Mouse (Mus musculus): ENCODE measurements at regions not wholly inside any gene's neighbourhood (a gene's known extent, or its start where the extent isn't known, plus 50 kb on each side); places are given as distances from the start of the nearest gene placed in this dataset.

DNA sequence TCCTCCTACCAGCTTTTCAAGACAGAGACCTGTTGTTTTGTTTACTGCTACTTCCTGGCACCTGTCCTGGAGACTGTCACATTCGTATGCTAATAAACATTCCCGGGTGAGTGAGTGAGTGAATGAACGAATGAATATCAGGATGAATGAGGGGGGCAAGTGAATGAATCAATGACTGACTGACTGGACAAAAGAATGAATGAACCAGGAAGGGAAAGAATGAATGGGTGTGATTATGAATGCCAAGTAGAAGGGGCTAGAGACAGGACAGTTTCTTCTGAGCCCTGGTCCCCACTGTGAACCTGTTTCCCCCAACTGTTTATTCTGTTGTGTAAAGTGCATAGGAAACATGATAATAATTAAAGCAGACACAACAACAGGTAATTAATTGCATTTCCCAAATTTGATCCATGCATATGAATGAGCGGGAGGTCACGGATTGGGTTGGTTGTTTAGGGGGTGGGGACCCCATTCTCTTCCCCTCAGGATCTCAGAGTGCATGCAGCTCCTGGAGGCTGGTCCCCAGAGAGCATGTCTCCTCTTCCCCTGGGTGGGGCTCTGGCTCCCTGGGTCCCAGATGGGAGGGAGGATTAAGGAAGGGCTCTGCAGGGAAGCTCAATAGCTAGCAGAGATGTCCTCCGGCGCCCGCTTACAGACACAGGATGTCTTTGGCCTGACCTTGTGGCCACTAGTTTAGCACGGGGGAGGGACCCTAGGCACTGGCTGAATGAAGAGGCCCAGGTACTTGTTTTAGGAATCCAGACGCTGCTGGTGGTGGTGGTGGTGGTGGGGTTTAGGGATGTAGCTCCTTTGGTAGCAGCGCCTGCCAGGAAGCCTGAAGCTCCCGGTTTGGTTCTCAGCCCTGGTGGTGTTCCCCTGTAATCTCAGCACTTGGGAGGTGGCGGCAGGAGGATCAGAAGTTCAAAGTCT is 65.4 kb upstream of the Casz1 start:
- TF ChIP-seq CTCF (IDR thresholded peaks at IDR 0.05; ENCODE audit: low read depth) (no peak), EP300 (IDR thresholded peaks at IDR 0.05; ENCODE audit: low read depth) (no peak)
- no peak for DNase-seq
- peaks cover 10% of the 10 kb centered on the region for H3K27me3 ChIP-seq (ENCODE audit: insufficient read depth, low read length)
- ATAC-seq: no peak
- H3K9me3 ChIP-seq (ENCODE audit: low read length): no peaks in the 10 kb centered on the region
- H3K4me2 ChIP-seq (ENCODE audit: low read depth, low read length): no peak overlapping the region
- H3K9ac ChIP-seq (replicated peaks): no peak overlapping the region
- H3K4me1 ChIP-seq (ENCODE audit: insufficient read depth): no peaks in the 10 kb centered on the region
- WGBS (ENCODE audit: insufficient replicate concordance): 40% methylated on average over 13 of the region's 13 CpGs
- no peak overlapping the region for H3K27ac ChIP-seq (ENCODE audit: low read depth)
- H3K4me3 ChIP-seq (ENCODE audit: low read depth, low read length): no peak overlapping the region
- H3K36me3 ChIP-seq (replicated peaks; ENCODE audit: insufficient read depth, low read length): no peaks in the 10 kb centered on the region

GRCm38 (mm10) chr4:148742549-148743413 is 61.4 kb upstream of the Casz1 start:
- no peak overlapping the region for H3K9ac ChIP-seq (replicated peaks)
- 7% methylated on average over 57 of the region's 65 CpGs for WGBS (ENCODE audit: insufficient replicate concordance)
- no peaks in the 10 kb centered on the region for H3K36me3 ChIP-seq (replicated peaks; ENCODE audit: insufficient read depth, low read length)
- peak overlapping the region; percentile 46 for H3K4me3 ChIP-seq (ENCODE audit: low read depth, low read length)
- H3K9me3 ChIP-seq (ENCODE audit: low read length): no peaks in the 10 kb centered on the region
- TF ChIP-seq CTCF (IDR thresholded peaks at IDR 0.05; ENCODE audit: low read depth) (peak; percentile 79), EP300 (IDR thresholded peaks at IDR 0.05; ENCODE audit: low read depth) (no peak)
- DNase-seq (peak; percentile 76), ATAC-seq (peak; percentile 59; the same call in 1 of the 2 replicates)
- peaks cover 13% of the 10 kb centered on the region for H3K27me3 ChIP-seq (ENCODE audit: insufficient read depth, low read length)
- no peak overlapping the region for H3K27ac ChIP-seq (ENCODE audit: low read depth)
- H3K4me2 ChIP-seq (ENCODE audit: low read depth, low read length): peak overlapping the region; percentile 75
- no peaks in the 10 kb centered on the region for H3K4me1 ChIP-seq (ENCODE audit: insufficient read depth)

DNA sequence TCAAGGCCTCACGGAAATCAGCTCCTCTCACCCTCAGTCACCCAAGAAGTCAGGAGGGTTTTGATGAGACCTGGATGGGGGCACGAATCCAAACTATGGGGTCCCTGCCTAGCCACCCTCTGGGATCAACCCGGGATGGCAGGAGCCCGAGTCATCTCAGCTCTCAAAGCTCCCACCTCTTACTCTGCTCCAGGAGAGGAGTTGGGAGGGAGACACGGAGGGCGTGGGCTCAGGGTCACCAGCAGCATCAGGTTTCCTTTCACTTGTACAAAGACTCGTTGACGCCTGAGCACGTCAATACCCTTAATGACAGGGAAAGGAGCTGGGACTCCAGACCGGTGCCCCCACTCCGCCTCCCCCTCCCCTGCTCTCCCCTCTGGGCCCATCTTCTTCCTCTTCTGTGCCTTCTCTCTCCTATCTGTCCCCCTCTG is 60.8 kb upstream of the Casz1 start:
- no peak for ATAC-seq

DNA sequence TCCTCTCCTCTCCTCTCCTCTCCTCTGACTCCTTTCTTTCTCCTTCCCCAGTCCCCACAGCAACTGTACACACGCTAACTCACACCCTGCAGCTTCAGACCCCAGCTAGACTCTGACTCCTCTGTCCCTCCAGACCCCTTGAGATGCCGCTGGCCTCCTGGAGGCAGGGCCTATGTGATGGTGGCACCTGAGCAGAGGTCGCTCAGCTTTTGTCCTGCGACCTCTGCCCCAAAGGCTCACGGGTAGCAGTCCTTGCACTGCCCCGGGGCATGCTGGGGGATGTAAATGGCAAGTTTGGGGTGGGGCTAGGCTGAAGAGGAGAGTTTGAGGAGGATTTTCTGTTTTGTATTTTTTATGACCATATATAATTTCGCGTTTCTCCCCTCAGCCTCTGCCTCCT is 60.2 kb upstream of the Casz1 start:
- no peak overlapping the region for H3K9ac ChIP-seq (replicated peaks)
- H3K36me3 ChIP-seq (replicated peaks; ENCODE audit: insufficient read depth, low read length): no peaks in the 10 kb centered on the region
- WGBS (ENCODE audit: insufficient replicate concordance): 50% methylated on average over 8 of the region's 8 CpGs
- H3K27ac ChIP-seq (ENCODE audit: low read depth): no peak overlapping the region
- TF ChIP-seq EP300 (IDR thresholded peaks at IDR 0.05; ENCODE audit: low read depth): no peak
- no peak for TF ChIP-seq CTCF (IDR thresholded peaks at IDR 0.05; ENCODE audit: low read depth)
- no peaks in the 10 kb centered on the region for H3K4me1 ChIP-seq (ENCODE audit: insufficient read depth)
- ATAC-seq (no peak), DNase-seq (no peak)
- H3K4me3 ChIP-seq (ENCODE audit: low read depth, low read length): no peak overlapping the region
- H3K27me3 ChIP-seq (ENCODE audit: insufficient read depth, low read length): peaks cover 13% of the 10 kb centered on the region
- no peak overlapping the region for H3K4me2 ChIP-seq (ENCODE audit: low read depth, low read length)
- H3K9me3 ChIP-seq (ENCODE audit: low read length): no peaks in the 10 kb centered on the region

More for the DNA sequence above, 60.8 kb upstream of the Casz1 start:
- no peak overlapping the region for H3K4me3 ChIP-seq (ENCODE audit: low read depth, low read length)
- H3K4me1 ChIP-seq (ENCODE audit: insufficient read depth): no peaks in the 10 kb centered on the region
- 35% methylated on average over 11 of the region's 11 CpGs for WGBS (ENCODE audit: insufficient replicate concordance)
- no peak for DNase-seq
- H3K36me3 ChIP-seq (replicated peaks; ENCODE audit: insufficient read depth, low read length): no peaks in the 10 kb centered on the region
- H3K9me3 ChIP-seq (ENCODE audit: low read length): no peaks in the 10 kb centered on the region
- H3K27ac ChIP-seq (ENCODE audit: low read depth): no peak overlapping the region
- no peak overlapping the region for H3K9ac ChIP-seq (replicated peaks)
- no peak overlapping the region for H3K4me2 ChIP-seq (ENCODE audit: low read depth, low read length)
- TF ChIP-seq EP300 (IDR thresholded peaks at IDR 0.05; ENCODE audit: low read depth): no peak
- no peak for TF ChIP-seq CTCF (IDR thresholded peaks at IDR 0.05; ENCODE audit: low read depth)
- peaks cover 13% of the 10 kb centered on the region for H3K27me3 ChIP-seq (ENCODE audit: insufficient read depth, low read length)

- Histone ChIP-seq H3K27ac (ENCODE audit: low read depth) (no peak overlapping the region), H3K4me3 (ENCODE audit: low read depth, low read length) (no peak overlapping the region), H3K27me3 (ENCODE audit: insufficient read depth, low read length) (peaks cover 13% of the 10 kb centered on the region), H3K4me1 (ENCODE audit: insufficient read depth) (no peaks in the 10 kb centered on the region), H3K9ac (replicated peaks) (no peak overlapping the region), H3K9me3 (ENCODE audit: low read length) (no peaks in the 10 kb centered on the region), H3K4me2 (ENCODE audit: low read depth, low read length) (no peak overlapping the region), H3K36me3 (replicated peaks; ENCODE audit: insufficient read depth, low read length) (no peaks in the 10 kb centered on the region)
- 51% methylated on average over 23 of the region's 23 CpGs for WGBS (ENCODE audit: insufficient replicate concordance)
- DNase-seq (no peak), ATAC-seq (no peak)
- TF ChIP-seq EP300 (IDR thresholded peaks at IDR 0.05; ENCODE audit: low read depth) (no peak), CTCF (IDR thresholded peaks at IDR 0.05; ENCODE audit: low read depth) (no peak)
Measured at GRCm38 (mm10) chr4:148746460-148747314, 57.5 kb upstream of the Casz1 start.

Measured in liver, postnatal 0 days (tissue).